Mouse (Mus musculus) liver, postnatal 0 days (tissue): Measurements from ENCODE around the gene Tcl1b3. TPM values are rescaled to one million over a fixed set of nuclear protein-coding genes. Genes with fewer than 3 reads are reported as not detected.

ENCODE experiments used
- ATAC-seq: fragments of 200-750 bp; cut with Nextera tagmentation; 2 replicates; pipeline ENCODE4 v1.8.0; 2017; ENCODE audit warnings: mild to moderate bottlenecking, moderate library complexity
- DNase-seq: peaks from one replicate; pipeline ENCODE4 v3.0.0-alpha.2; 2016
- H3K27ac ChIP-seq: fragments of 300-500 bp; sonication (generic); 2 replicates; pipeline ENCODE4 v1.5.1; 2014; ENCODE audit warnings: antibody characterized with exemption, moderate library complexity, mild to moderate bottlenecking, low read depth
- H3K27me3 ChIP-seq: fragments of 300-500 bp; sonication (generic); 2 replicates; pipeline ENCODE4 v1.6.1; 2014; ENCODE audit warnings: low read length, control low read depth, mixed read lengths; ENCODE audit not compliant: insufficient read depth
- H3K36me3 ChIP-seq: fragments of 300-500 bp; sonication (generic); replicated peaks from 2 replicates; pipeline ENCODE4 v1.6.1; 2014; ENCODE audit warnings: mild to moderate bottlenecking, control low read depth, low read length, moderate library complexity, mixed read lengths; ENCODE audit not compliant: insufficient read depth
- H3K4me1 ChIP-seq: fragments of 300-500 bp; sonication (generic); 2 replicates; pipeline ENCODE4 v1.6.1; 2014; ENCODE audit warnings: antibody characterized with exemption, mild to moderate bottlenecking, control low read depth; ENCODE audit not compliant: insufficient read depth
- H3K4me2 ChIP-seq: fragments of 300-500 bp; sonication (generic); 2 replicates; pipeline ENCODE4 v1.6.1; 2014; ENCODE audit warnings: low read depth, mild to moderate bottlenecking, low read length, moderate library complexity, mixed read lengths
- H3K4me3 ChIP-seq: fragments of 300-500 bp; sonication (generic); 2 replicates; pipeline ENCODE4 v1.5.1; 2014; ENCODE audit warnings: low read depth, low read length
- H3K9ac ChIP-seq: fragments of 300-500 bp; sonication (generic); replicated peaks from 2 replicates; pipeline ENCODE4 v1.6.1; 2014; ENCODE audit warnings: mild to moderate bottlenecking, moderate library complexity
- H3K9me3 ChIP-seq: fragments of 300-500 bp; sonication (generic); 2 replicates; pipeline ENCODE4 v1.6.1; 2016; ENCODE audit warnings: mild to moderate bottlenecking, control low read depth, low read length, mixed read lengths
- CTCF ChIP-seq: sonication (generic); IDR thresholded peaks from 2 replicates; pipeline ENCODE4 v1.5.1; 2016; ENCODE audit warnings: antibody characterized with exemption, low read depth
- EP300 ChIP-seq: IDR thresholded peaks from 2 replicates; pipeline ENCODE4 v1.6.1; 2016; ENCODE audit warnings: antibody characterized with exemption, low read depth, mild to moderate bottlenecking
- WGBS: fragments of 180-500 bp; shearing (Covaris S2); extraction: QIAGEN DNeasy Blood & Tissue Kit; methylation state at CpG from one replicate; pipeline ENCODE4 v1.1.7; 2014; ENCODE audit not compliant: insufficient replicate concordance; 5-methylcytosine and 5-hydroxymethylcytosine counted together
- polyA plus RNA-seq: library from polyadenylated mRNA; unstranded; fragments of >200 nt; fragmentation: Nextera tagmentation; extraction: Ambion mirVana; gene quantifications from 2 replicates; pipeline ENCODE4 v1.2.1, GENCODE M21; 2015

The Tcl1b3 gene
- polyA plus RNA-seq, 1 experiment from 2014 or later: not detected

DNA sequence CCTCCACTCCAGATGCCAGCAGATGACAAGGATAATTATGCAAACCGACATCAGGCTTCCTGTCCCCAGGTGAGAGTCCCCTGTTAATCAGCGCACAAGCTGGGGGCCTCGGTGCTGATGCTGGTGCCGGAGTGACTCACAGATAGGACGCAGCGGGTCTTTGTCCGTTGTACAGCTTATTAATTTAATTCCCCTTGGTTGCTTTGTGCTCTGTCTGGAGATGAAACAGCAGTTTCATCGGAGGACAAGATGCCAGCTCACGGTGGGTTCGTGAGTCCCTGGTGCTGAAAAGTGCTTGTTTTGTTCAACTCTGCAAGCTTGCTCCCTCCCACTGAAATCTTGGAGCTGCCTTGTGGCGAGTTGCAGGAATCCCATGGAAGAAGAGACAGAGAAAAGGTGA is 43.5 kb downstream of the Tcl1b3 start:
- Histone ChIP-seq H3K4me3 (no peak overlapping the region), H3K36me3 (no peaks in the 10 kb centered on the region)
- 68% methylated on average over 11 of the region's 11 CpGs for whole genome bisulfite sequencing

DNA sequence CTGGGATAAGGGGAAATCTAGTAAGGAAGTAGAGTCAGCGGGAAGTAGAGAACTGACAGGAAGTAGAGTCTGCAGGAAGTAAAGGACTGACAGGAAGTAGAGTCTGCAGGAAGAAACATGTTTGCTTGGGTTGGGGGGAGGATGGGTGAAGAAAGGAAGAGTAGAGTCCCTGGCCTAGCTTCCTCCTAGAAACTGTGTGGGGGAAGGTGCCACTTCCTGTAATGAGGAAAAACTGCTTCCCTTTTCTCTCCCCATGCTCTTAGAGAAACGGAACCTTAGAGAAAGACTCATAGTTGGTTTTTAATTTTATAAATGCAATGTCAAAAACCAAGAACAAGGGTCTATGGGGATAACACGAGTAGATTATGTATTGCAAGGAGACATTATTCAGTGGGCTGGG is 44.2 kb downstream of the Tcl1b3 start:
- no peak overlapping the region for H3K4me2 ChIP-seq
- TF ChIP-seq CTCF (no peak), EP300 (no peak)
- no peak for DNase-seq
- H3K4me3 ChIP-seq: no peak overlapping the region
- no peak overlapping the region for H3K27ac ChIP-seq
- H3K9ac ChIP-seq: no peak overlapping the region
- H3K9me3 ChIP-seq: no peaks in the 10 kb centered on the region
- no peaks in the 10 kb centered on the region for H3K27me3 ChIP-seq
- WGBS: 45% methylated on average over 3 of the region's 3 CpGs
- ATAC-seq: no peak
- H3K4me1 ChIP-seq: no peaks in the 10 kb centered on the region
- H3K36me3 ChIP-seq: no peaks in the 10 kb centered on the region

More for the DNA sequence above, 43.5 kb downstream of the Tcl1b3 start:
- H3K27me3 ChIP-seq: no peaks in the 10 kb centered on the region
- H3K9me3 ChIP-seq: no peaks in the 10 kb centered on the region
- no peak overlapping the region for H3K9ac ChIP-seq
- ATAC-seq (no peak), DNase-seq (no peak)
- no peak overlapping the region for H3K4me2 ChIP-seq
- H3K4me1 ChIP-seq: no peaks in the 10 kb centered on the region
- TF ChIP-seq CTCF: no peak
- no peak for TF ChIP-seq EP300
- no peak overlapping the region for H3K27ac ChIP-seq

DNA sequence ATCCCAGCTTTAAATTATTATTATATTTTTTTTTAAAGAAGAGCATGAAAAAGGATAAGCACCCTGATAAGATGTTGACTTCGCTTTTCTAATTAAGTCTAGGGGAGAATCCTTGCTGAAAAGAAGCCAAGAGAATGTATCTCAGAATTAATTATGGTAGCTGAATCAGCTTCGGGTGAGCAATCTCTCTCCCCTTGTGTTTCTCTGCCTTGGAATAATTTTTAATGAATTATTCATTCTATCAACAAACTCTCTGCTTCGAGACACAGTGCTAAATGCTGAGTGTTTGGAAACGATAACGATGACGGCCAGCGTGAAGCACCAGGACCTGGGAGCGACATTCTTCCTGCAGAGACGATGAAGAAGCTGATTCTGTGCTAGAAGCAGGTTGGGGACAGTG is 48.2 kb downstream of the Tcl1b3 start:
- no peaks in the 10 kb centered on the region for H3K9me3 ChIP-seq
- TF ChIP-seq CTCF: no peak
- TF ChIP-seq EP300: no peak
- no peak overlapping the region for H3K27ac ChIP-seq
- DNase-seq (no peak), ATAC-seq (no peak)
- WGBS: 77% methylated on average over 9 of the region's 9 CpGs
- no peak overlapping the region for H3K4me3 ChIP-seq
- H3K9ac ChIP-seq: no peak overlapping the region
- H3K36me3 ChIP-seq: no peaks in the 10 kb centered on the region
- no peak overlapping the region for H3K4me2 ChIP-seq
- no peaks in the 10 kb centered on the region for H3K27me3 ChIP-seq
- H3K4me1 ChIP-seq: no peaks in the 10 kb centered on the region

Other genes with a start within 250 kb of the Tcl1b3 start
- gene Syne3, start 181.2 kb upstream of the Tcl1b3 start, polyA plus RNA-seq: 1.3 and 2.3 TPM in 2 replicates
- 349 and 355 TPM in 2 replicates for gene Glrx5, start 158.4 kb upstream of the Tcl1b3 start, polyA plus RNA-seq
- gene Tcl1b2, start 45.0 kb upstream of the Tcl1b3 start, polyA plus RNA-seq: not detected in 2 replicates
- not detected in 2 replicates for gene Tcl1b1, start 31.4 kb upstream of the Tcl1b3 start, polyA plus RNA-seq
- gene Tcl1b5, start 14.7 kb upstream of the Tcl1b3 start, polyA plus RNA-seq: not detected in 2 replicates
- not detected in 2 replicates for gene Tcl1b4, start 10.9 kb downstream of the Tcl1b3 start, polyA plus RNA-seq
- gene Tcl1, start 31.8 kb downstream of the Tcl1b3 start, polyA plus RNA-seq: not detected in 2 replicates
- gene Tunar, start 142.8 kb downstream of the Tcl1b3 start, polyA plus RNA-seq: not detected in 2 replicates